Mouse (Mus musculus): ENCODE data around the gene Plekhh2. TPM values are rescaled to one million over a fixed set of nuclear protein-coding genes. Genes with fewer than 3 reads are reported as not detected.
A peak's percentile ranks its signal among the peaks of the same experiment; 100 is the strongest.
"Not testable (repeated sequence)": the region's sequence is repeated elsewhere in the genome, so short reads cannot be mapped to it uniquely, and the experiment has no call there.

The Plekhh2 gene
- polyA plus RNA-seq, 1 experiment from 2014 or later, result 1.6 TPM

DNA sequence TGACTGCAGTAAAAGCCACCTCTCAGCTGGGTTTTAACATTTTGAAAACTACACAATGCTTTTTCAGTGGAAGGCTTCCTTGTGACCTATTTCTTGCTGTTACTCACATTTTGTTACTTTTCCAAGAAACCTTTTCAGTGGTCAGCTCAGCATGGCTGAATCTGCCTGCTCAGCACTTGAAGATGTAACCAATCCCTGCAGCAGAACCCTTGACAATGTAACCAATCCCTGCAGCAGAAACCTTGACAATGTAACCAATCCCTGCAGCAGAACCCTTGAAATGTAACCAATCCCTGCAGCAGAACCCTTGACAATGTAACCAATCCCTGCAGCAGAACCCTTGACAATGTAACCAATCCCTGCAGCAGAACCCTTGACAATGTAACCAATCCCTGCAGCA lies 52.6 kb downstream of the Plekhh2 start:
- not testable (repeated sequence) for H3K4me2 ChIP-seq (ENCODE audit: low read depth, low read length); H3K27ac ChIP-seq (ENCODE audit: low read length); ATAC-seq (replicated peaks; ENCODE audit: extremely low read depth, insufficient read depth, low FRiP score); H3K9ac ChIP-seq (ENCODE audit: low read length); H3K27me3 ChIP-seq (ENCODE audit: control insufficient read depth, insufficient read depth, low read length); H3K9me3 ChIP-seq (replicated peaks; ENCODE audit: control insufficient read depth, low read length); H3K36me3 ChIP-seq (ENCODE audit: control insufficient read depth, insufficient read depth); H3K4me3 ChIP-seq (ENCODE audit: low read length); H3K4me1 ChIP-seq (ENCODE audit: control insufficient read depth, insufficient read depth, low read length)

DNA sequence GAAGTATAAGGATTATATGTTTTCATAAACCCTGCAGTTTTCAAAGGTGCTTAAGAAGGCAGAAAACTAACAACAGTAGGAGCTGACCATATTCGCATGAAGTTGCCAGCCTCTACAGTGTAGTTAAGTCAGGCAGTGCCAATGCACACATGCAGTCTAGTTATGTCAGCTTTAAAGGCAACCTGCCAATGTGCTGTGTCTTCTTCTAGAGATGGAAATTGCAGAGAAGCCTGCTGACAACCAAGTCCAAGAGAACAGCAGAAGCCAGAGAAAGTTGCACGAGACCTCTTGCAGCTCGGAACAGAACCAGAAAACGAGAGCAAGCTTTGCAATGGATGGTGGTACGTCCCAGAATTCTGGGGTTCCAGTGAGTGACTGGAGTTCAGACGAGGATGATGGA lies 54.1 kb downstream of the Plekhh2 start:
- H3K9ac ChIP-seq (ENCODE audit: low read length), result no peak overlapping the region

DNA sequence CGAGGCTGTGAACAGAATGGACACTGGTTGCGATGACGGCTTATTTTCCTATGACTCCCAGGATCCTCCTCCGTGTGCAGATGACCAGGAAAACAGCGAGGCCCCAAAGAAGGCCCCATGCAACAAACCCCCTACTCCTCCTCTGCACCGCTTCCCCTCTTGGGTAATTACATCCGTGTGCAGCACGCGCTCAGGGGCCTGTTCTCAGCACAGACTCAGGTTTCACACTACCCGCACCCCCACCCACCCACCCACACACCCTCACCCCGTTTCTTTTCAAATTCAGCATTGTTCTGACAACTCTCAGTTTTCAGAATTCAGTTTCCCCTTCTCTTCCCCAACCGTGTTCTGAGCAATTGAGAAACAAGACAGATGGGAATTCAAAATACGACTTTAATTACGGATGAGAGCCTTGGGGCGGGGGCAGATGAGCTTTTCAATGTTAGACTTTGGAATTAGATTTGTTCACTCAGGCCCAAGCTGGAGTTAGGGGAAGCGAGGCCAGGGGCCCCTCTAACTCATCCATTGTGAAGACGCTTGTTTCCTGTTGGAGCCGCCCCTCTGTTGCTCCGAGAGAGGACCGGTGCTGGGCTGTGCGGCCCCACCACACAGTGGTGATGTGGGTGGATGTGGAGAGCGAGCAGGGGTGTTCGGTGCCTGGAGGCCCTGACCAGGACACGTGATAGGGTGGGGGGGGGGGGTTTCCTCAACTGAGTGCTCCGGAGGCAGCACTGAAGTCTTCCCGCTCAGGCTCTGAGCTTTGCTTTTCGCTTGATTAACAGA lies 55.3 kb downstream of the Plekhh2 start:
- Histone ChIP-seq H3K36me3 (ENCODE audit: control insufficient read depth, insufficient read depth) (no peaks in the 10 kb centered on the region), H3K4me1 (ENCODE audit: control insufficient read depth, insufficient read depth, low read length) (no peaks in the 10 kb centered on the region), H3K27ac (ENCODE audit: low read length) (no peak overlapping the region), H3K4me3 (ENCODE audit: low read length) (no peak overlapping the region), H3K4me2 (ENCODE audit: low read depth, low read length) (no peak overlapping the region; the same call in 1 of the 2 replicates), H3K27me3 (ENCODE audit: control insufficient read depth, insufficient read depth, low read length) (no peaks in the 10 kb centered on the region), H3K9me3 (replicated peaks; ENCODE audit: control insufficient read depth, low read length) (no peaks in the 10 kb centered on the region), H3K9ac (ENCODE audit: low read length) (no peak overlapping the region)
- WGBS, result 69% methylated on average over 27 of the region's 27 CpGs
- no peak for ATAC-seq (replicated peaks; ENCODE audit: extremely low read depth, insufficient read depth, low FRiP score)

More for the DNA sequence above, 54.1 kb downstream of the Plekhh2 start:
- Histone ChIP-seq H3K9me3 (replicated peaks; ENCODE audit: control insufficient read depth, low read length) (no peaks in the 10 kb centered on the region), H3K4me1 (ENCODE audit: control insufficient read depth, insufficient read depth, low read length) (no peaks in the 10 kb centered on the region), H3K4me3 (ENCODE audit: low read length) (no peak overlapping the region), H3K36me3 (ENCODE audit: control insufficient read depth, insufficient read depth) (no peaks in the 10 kb centered on the region), H3K27ac (ENCODE audit: low read length) (no peak overlapping the region), H3K27me3 (ENCODE audit: control insufficient read depth, insufficient read depth, low read length) (no peaks in the 10 kb centered on the region), H3K4me2 (ENCODE audit: low read depth, low read length) (no peak overlapping the region)
- no peak for ATAC-seq (replicated peaks; ENCODE audit: extremely low read depth, insufficient read depth, low FRiP score)
- 89% methylated on average over 6 of the region's 6 CpGs for WGBS

DNA sequence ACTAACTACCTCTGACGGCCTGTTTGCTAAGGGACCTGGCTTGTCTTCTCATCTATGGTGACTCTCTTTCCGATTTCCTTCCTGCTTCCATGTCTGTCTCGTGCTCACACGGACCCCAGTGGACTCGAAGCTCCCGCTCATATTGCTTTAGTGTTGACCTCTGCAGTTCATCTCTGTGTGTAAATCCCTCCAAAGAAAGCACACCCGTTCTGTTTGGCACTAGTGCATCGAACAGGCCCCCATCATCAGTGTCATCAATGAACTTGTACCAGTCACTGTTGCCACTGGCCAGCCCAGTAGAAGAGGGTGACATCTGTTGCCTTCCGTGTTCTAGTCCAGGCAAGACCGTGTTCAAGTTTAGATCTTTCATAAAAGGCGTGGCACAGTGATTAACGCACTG lies 57.1 kb downstream of the Plekhh2 start:
- Histone ChIP-seq H3K4me3 (ENCODE audit: low read length) (no peak overlapping the region), H3K4me2 (ENCODE audit: low read depth, low read length) (no peak overlapping the region), H3K9ac (ENCODE audit: low read length) (no peak overlapping the region), H3K36me3 (ENCODE audit: control insufficient read depth, insufficient read depth) (no peaks in the 10 kb centered on the region), H3K4me1 (ENCODE audit: control insufficient read depth, insufficient read depth, low read length) (no peaks in the 10 kb centered on the region), H3K27ac (ENCODE audit: low read length) (no peak overlapping the region), H3K27me3 (ENCODE audit: control insufficient read depth, insufficient read depth, low read length) (no peaks in the 10 kb centered on the region), H3K9me3 (replicated peaks; ENCODE audit: control insufficient read depth, low read length) (no peaks in the 10 kb centered on the region)
- ATAC-seq (replicated peaks; ENCODE audit: extremely low read depth, insufficient read depth, low FRiP score), result no peak
- 85% methylated on average over 12 of the region's 12 CpGs for WGBS

DNA sequence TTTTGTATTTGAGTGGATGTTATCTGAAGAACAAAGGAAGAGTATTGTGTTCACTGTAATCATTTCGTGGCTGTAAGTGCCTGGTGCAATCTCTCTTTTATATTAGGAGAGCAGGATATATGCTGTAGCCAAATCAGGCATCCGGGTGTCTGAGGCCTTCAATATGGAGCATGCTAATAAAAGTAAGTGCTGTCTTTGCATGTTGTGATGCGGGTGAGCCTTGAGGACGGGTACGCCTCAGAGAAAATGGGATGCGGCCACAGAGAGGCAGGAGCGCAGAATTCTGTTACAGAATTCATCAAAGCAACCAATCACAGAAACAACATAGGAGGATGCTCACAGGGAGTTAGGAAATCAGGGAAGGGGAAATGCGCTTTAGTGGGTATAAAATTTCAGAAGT lies 58.1 kb downstream of the Plekhh2 start:
- 67% methylated on average over 8 of the region's 8 CpGs for WGBS
- Histone ChIP-seq H3K9me3 (replicated peaks; ENCODE audit: control insufficient read depth, low read length) (no peaks in the 10 kb centered on the region), H3K27ac (ENCODE audit: low read length) (no peak overlapping the region), H3K36me3 (ENCODE audit: control insufficient read depth, insufficient read depth) (no peaks in the 10 kb centered on the region), H3K27me3 (ENCODE audit: control insufficient read depth, insufficient read depth, low read length) (no peaks in the 10 kb centered on the region), H3K4me2 (ENCODE audit: low read depth, low read length) (no peak overlapping the region), H3K4me3 (ENCODE audit: low read length) (no peak overlapping the region), H3K4me1 (ENCODE audit: control insufficient read depth, insufficient read depth, low read length) (no peaks in the 10 kb centered on the region), H3K9ac (ENCODE audit: low read length) (no peak overlapping the region)
- no peak for ATAC-seq (replicated peaks; ENCODE audit: extremely low read depth, insufficient read depth, low FRiP score)

DNA sequence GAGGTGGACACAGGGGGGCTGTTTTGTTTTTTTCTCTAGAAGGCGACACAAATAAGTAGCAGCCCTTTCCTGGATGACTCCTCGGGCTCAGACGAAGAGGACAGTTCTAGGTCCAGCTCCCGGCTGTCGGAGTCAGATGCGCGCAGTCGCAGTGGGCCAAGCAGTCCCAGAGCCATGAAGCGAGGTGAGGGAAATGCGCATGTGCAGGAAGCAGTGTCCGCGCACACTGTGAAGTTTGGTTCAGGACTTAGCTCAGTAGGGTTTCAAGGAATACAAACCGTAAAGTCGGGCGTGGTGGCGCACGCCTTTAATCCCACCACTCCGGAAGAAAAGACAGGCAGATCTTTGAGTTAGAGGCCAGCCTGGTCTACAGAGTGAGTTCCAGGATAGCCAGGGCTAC lies 59.9 kb downstream of the Plekhh2 start:
- H3K36me3 ChIP-seq (ENCODE audit: control insufficient read depth, insufficient read depth), result no peaks in the 10 kb centered on the region
- H3K4me3 ChIP-seq (ENCODE audit: low read length), result no peak overlapping the region
- no peaks in the 10 kb centered on the region for H3K9me3 ChIP-seq (replicated peaks; ENCODE audit: control insufficient read depth, low read length)
- H3K9ac ChIP-seq (ENCODE audit: low read length), result no peak overlapping the region
- H3K27ac ChIP-seq (ENCODE audit: low read length), result no peak overlapping the region
- no peaks in the 10 kb centered on the region for H3K4me1 ChIP-seq (ENCODE audit: control insufficient read depth, insufficient read depth, low read length)
- no peak; the same call in 1 of the 2 replicates for ATAC-seq (replicated peaks; ENCODE audit: extremely low read depth, insufficient read depth, low FRiP score)
- no peaks in the 10 kb centered on the region for H3K27me3 ChIP-seq (ENCODE audit: control insufficient read depth, insufficient read depth, low read length)
- H3K4me2 ChIP-seq (ENCODE audit: low read depth, low read length), result peak overlapping the region; percentile 25; the same call in 1 of the 2 replicates
- WGBS, result 85% methylated on average over 18 of the region's 18 CpGs

DNA sequence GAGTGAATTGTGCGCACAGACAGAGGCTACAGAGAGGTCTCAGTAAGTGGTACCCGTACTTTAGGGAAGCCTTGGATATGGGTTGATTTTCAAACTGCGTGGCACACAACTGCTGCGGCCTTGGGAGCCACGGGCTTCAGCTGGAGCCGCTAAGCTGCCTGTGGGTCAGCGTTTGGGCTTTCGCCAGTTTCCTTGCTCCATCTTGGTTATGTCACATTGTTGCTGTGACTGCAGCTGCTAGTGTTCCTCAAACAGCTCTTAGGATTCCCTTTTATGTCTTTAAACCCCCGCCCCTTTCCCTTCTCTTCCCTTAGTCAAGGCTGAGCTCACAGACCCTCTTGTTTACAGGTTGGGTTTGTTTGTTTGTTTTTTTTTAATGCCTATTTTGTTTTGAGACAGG lies 61.6 kb downstream of the Plekhh2 start:
- WGBS, result 91% methylated on average over 9 of the region's 9 CpGs
- ATAC-seq (replicated peaks; ENCODE audit: extremely low read depth, insufficient read depth, low FRiP score), result no peak

DNA sequence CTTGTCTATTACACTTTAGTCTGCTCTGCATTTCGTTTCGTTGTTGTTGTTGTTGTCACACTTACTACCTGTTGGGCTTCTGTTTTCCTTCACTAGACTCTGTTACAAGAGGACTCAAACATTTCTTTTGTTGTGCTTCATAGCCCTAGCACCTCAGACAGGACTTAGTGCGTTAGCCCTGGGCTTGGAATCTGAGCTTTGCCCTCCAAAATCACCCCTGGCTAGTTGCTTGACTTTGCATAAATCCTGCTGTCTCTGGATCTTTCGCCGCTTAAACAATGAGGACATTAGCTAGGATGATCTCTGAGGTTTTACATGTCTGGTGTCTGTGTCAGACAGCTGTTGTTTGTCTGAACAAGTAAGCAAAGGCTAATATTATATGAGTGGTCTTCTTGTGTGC lies 62.2 kb downstream of the Plekhh2 start:
- Histone ChIP-seq H3K36me3 (ENCODE audit: control insufficient read depth, insufficient read depth) (no peaks in the 10 kb centered on the region), H3K4me2 (ENCODE audit: low read depth, low read length) (no peak overlapping the region), H3K9ac (ENCODE audit: low read length) (no peak overlapping the region), H3K4me3 (ENCODE audit: low read length) (no peak overlapping the region), H3K27ac (ENCODE audit: low read length) (no peak overlapping the region), H3K4me1 (ENCODE audit: control insufficient read depth, insufficient read depth, low read length) (no peaks in the 10 kb centered on the region), H3K9me3 (replicated peaks; ENCODE audit: control insufficient read depth, low read length) (no peaks in the 10 kb centered on the region), H3K27me3 (ENCODE audit: control insufficient read depth, insufficient read depth, low read length) (no peaks in the 10 kb centered on the region)
- no peak for ATAC-seq (replicated peaks; ENCODE audit: extremely low read depth, insufficient read depth, low FRiP score)
- WGBS, result 81% methylated on average over 5 of the region's 5 CpGs

More for the DNA sequence above, 61.6 kb downstream of the Plekhh2 start:
- Histone ChIP-seq H3K36me3 (ENCODE audit: control insufficient read depth, insufficient read depth) (no peaks in the 10 kb centered on the region), H3K9me3 (replicated peaks; ENCODE audit: control insufficient read depth, low read length) (no peaks in the 10 kb centered on the region), H3K9ac (ENCODE audit: low read length) (no peak overlapping the region), H3K27me3 (ENCODE audit: control insufficient read depth, insufficient read depth, low read length) (no peaks in the 10 kb centered on the region), H3K4me2 (ENCODE audit: low read depth, low read length) (no peak overlapping the region), H3K27ac (ENCODE audit: low read length) (no peak overlapping the region), H3K4me1 (ENCODE audit: control insufficient read depth, insufficient read depth, low read length) (no peaks in the 10 kb centered on the region), H3K4me3 (ENCODE audit: low read length) (no peak overlapping the region)

DNA sequence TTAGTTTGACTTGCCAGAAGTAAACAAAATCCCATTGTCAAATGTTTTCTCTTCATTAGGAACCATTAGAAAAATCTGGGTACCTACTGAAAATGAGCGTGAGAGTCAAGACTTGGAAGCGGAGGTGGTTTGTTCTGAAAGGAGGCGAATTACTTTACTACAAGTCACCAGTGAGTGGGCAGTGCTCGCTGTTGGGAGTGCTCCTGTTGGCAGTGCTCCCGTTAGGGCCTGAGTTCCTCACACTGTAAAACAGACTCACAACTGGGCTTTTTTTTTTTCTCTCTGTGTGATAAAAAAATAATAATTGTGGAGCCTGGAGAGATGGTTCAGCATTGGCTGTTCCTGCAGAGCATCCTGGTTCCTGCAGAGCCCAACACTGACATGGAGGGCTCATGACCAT lies 63.4 kb downstream of the Plekhh2 start:
- 87% methylated on average over 5 of the region's 5 CpGs for WGBS
- no peak for ATAC-seq (replicated peaks; ENCODE audit: extremely low read depth, insufficient read depth, low FRiP score)
- no peaks in the 10 kb centered on the region for H3K27me3 ChIP-seq (ENCODE audit: control insufficient read depth, insufficient read depth, low read length)
- no peaks in the 10 kb centered on the region for H3K4me1 ChIP-seq (ENCODE audit: control insufficient read depth, insufficient read depth, low read length)
- H3K9me3 ChIP-seq (replicated peaks; ENCODE audit: control insufficient read depth, low read length), result no peaks in the 10 kb centered on the region
- H3K27ac ChIP-seq (ENCODE audit: low read length), result no peak overlapping the region
- H3K9ac ChIP-seq (ENCODE audit: low read length), result no peak overlapping the region
- H3K4me3 ChIP-seq (ENCODE audit: low read length), result no peak overlapping the region
- H3K36me3 ChIP-seq (ENCODE audit: control insufficient read depth, insufficient read depth), result no peaks in the 10 kb centered on the region
- no peak overlapping the region for H3K4me2 ChIP-seq (ENCODE audit: low read depth, low read length)
